Mouse (Mus musculus) CH12.LX (cell line): ENCODE data around the gene Gpr158. TPM values are rescaled to one million over a fixed set of nuclear protein-coding genes. Genes with fewer than 3 reads are reported as not detected.

Experiments
- DNase-seq: peaks from one replicate; pipeline ENCODE4 v3.0.0-alpha.2; 2013; ENCODE audit errors: extremely low read depth
- H3K27ac ChIP-seq: 2 replicates; pipeline ENCODE4 v1.5.1; 2012; ENCODE audit warnings: low read depth, mild to moderate bottlenecking, control low read depth, moderate library complexity; ENCODE audit not compliant: insufficient read depth
- H3K27me3 ChIP-seq: replicated peaks from 2 replicates; pipeline ENCODE3; 2012; ENCODE audit warnings: inconsistent platforms
- H3K36me3 ChIP-seq, 2 experiments: replicated peaks in 1 of 2; 2 replicates each; pipeline versions ENCODE3 to v1.6.1; 2012; ENCODE audit warnings: inconsistent platforms in 1 of 2, low read length in 1 of 2, mild to moderate bottlenecking in 1 of 2, mixed read lengths in 1 of 2, moderate library complexity in 1 of 2; ENCODE audit not compliant: control insufficient read depth in 1 of 2, insufficient read depth in 1 of 2
- H3K4me1 ChIP-seq, 2 experiments: 2 replicates each; pipeline ENCODE4 v1.6.1; 2012; ENCODE audit warnings: inconsistent platforms in 1 of 2, moderate library complexity in 1 of 2; ENCODE audit not compliant: insufficient read depth in 2 of 2, control insufficient read depth in 1 of 2
- H3K4me2 ChIP-seq: 2 replicates; pipeline ENCODE4 v1.6.1; 2012; ENCODE audit warnings: low read depth, mild to moderate bottlenecking, control low read depth; ENCODE audit not compliant: poor library complexity, insufficient read depth, severe bottlenecking
- H3K4me3 ChIP-seq, 3 experiments: fragments of 150-350 bp in 1 of 3; sonication (generic) in 1 of 3; replicated peaks in 1 of 3; 2 replicates each; pipeline versions ENCODE3 to v1.5.1; 2011 to 2012; ENCODE audit warnings: low read depth in 2 of 3, low read length in 2 of 3, mild to moderate bottlenecking in 2 of 3, moderate library complexity in 2 of 3, control low read depth in 1 of 3, improper control_type of control experiment in 1 of 3, inconsistent platforms in 1 of 3, mixed read lengths in 1 of 3; ENCODE audit not compliant: poor library complexity in 1 of 3
- H3K79me2 ChIP-seq: replicated peaks from 2 replicates; pipeline ENCODE4 v1.6.1; 2012; ENCODE audit warnings: mild to moderate bottlenecking, moderate library complexity; ENCODE audit not compliant: control insufficient read depth, poor library complexity, insufficient read depth, severe bottlenecking; ENCODE audit errors: extremely low read depth
- H3K9ac ChIP-seq: 2 replicates; pipeline ENCODE4 v1.6.1; 2012; ENCODE audit warnings: low read depth, mild to moderate bottlenecking, control low read depth, moderate library complexity; ENCODE audit not compliant: insufficient read depth
- H3K9me3 ChIP-seq: replicated peaks from 2 replicates; pipeline ENCODE3; 2012; ENCODE audit warnings: low read length, inconsistent platforms, mixed read lengths
- CHD2 ChIP-seq: IDR thresholded peaks from 2 replicates; pipeline ENCODE4 v1.6.1; 2011; ENCODE audit warnings: low read length, improper control_type of control experiment
- ELF1 ChIP-seq: IDR thresholded peaks from 2 replicates; pipeline ENCODE4 v1.6.1; 2014; ENCODE audit warnings: low read depth, mild to moderate bottlenecking, inconsistent platforms, low read length, improper control_type of control experiment
- HCFC1 ChIP-seq: IDR thresholded peaks from 2 replicates; pipeline ENCODE4 v1.6.1; 2012; ENCODE audit warnings: low read depth, mild to moderate bottlenecking, inconsistent platforms, low read length, improper control_type of control experiment
- IRF4 ChIP-seq: IDR thresholded peaks from 2 replicates; pipeline ENCODE4 v1.6.1; 2014; ENCODE audit warnings: low read depth, mild to moderate bottlenecking, inconsistent platforms, low read length, improper control_type of control experiment
- JUND ChIP-seq: conservative IDR thresholded peaks from 2 replicates; pipeline ENCODE4 v1.6.1; 2011; ENCODE audit warnings: low read depth, low read length, improper control_type of control experiment
- KAT2A ChIP-seq: IDR thresholded peaks from 2 replicates; pipeline ENCODE4 v1.6.1; 2012; ENCODE audit warnings: low read length, improper control_type of control experiment, inconsistent platforms; ENCODE audit not compliant: insufficient replicate concordance
- MAX ChIP-seq: IDR thresholded peaks from 2 replicates; pipeline ENCODE4 v1.6.1; 2011; ENCODE audit warnings: low read length, improper control_type of control experiment
- MEF2A ChIP-seq: IDR thresholded peaks from 2 replicates; pipeline ENCODE4 v1.6.1; 2014; ENCODE audit warnings: low read depth, mild to moderate bottlenecking, inconsistent platforms, low read length, improper control_type of control experiment, borderline replicate concordance
- MXI1 ChIP-seq: IDR thresholded peaks from 2 replicates; pipeline ENCODE4 v1.6.1; 2011; ENCODE audit warnings: mild to moderate bottlenecking, low read depth, low read length, improper control_type of control experiment
- USF2 ChIP-seq: conservative IDR thresholded peaks from 2 replicates; pipeline ENCODE4 v1.6.1; 2011; ENCODE audit warnings: low read depth, low read length, improper control_type of control experiment
- ZKSCAN1 ChIP-seq: IDR thresholded peaks from 2 replicates; pipeline ENCODE4 v1.6.1; 2012; ENCODE audit warnings: low read depth, inconsistent platforms, low read length, improper control_type of control experiment, borderline replicate concordance
- dilution Hi-C: fragments of 300-500 bp; cut with MboI; formaldehyde crosslinking; loops from 2 replicates; pipeline ENCODE4 v1.14.3; 2020; ENCODE audit warnings: low sequenced_read_pairs; ENCODE audit not compliant: extremely low pct_unique_long_range_greater_than_20kb, extremely low pct_ligation_motif_present
- in situ Hi-C: fragments of 300-500 bp; cut with MboI; formaldehyde crosslinking; loops from 3 replicates; pipeline ENCODE4 v1.14.3; 2019; ENCODE audit warnings: low sequenced_read_pairs, low pct_ligation_motif_present, low pct_unique_long_range_greater_than_20kb, mixed read lengths
- polyA plus RNA-seq: library from polyadenylated mRNA; unstranded; fragments of >175 nt; gene quantifications from 2 replicates; pipeline ENCODE4 v1.2.1, GENCODE M21; 2012; ENCODE audit warnings: low read depth; ENCODE audit not compliant: insufficient read length
- total RNA-seq, 2 experiments: library from RNA; depleted of rRNA; stranded (reverse); fragments of 300-350 nt in 1 of 2; fragments of >200 nt in 1 of 2; gene quantifications; 2 replicates each; pipeline ENCODE4 v1.2.3; 2012 to 2014

The Gpr158 gene
- total and polyA plus RNA-seq, 3 experiments, result not detected

- no peak for TF ChIP-seq JUND
- TF ChIP-seq ZKSCAN1, result no peak
- TF ChIP-seq MAX, result no peak
- no peak for TF ChIP-seq ELF1
- H3K36me3 ChIP-seq, result no peaks in the 10 kb centered on the region
- DNase-seq, result no peak
- in situ Hi-C loops, result no loop called here
- no peaks in the 10 kb centered on the region for H3K9me3 ChIP-seq
- no peak overlapping the region for H3K4me2 ChIP-seq
- dilution Hi-C loops, result no loop called here
- no peaks in the 10 kb centered on the region for H3K27me3 ChIP-seq
- no peaks in the 10 kb centered on the region for H3K4me1 ChIP-seq
- H3K27ac ChIP-seq, result no peak overlapping the region
- no peak overlapping the region for H3K4me3 ChIP-seq
- no peak overlapping the region for H3K9ac ChIP-seq
- no peaks in the 10 kb centered on the region for H3K79me2 ChIP-seq
These were observed 360.7 kb downstream of the Gpr158 start for GRCm38 (mm10) chr2:21728075-21728474.

- H3K27ac ChIP-seq, result no peak overlapping the region
- in situ Hi-C loops (no loop called here), dilution Hi-C loops (no loop called here)
- no peak overlapping the region for H3K4me3 ChIP-seq
- no peaks in the 10 kb centered on the region for H3K27me3 ChIP-seq
- TF ChIP-seq HCFC1 (no peak), MEF2A (no peak)
- H3K4me1 ChIP-seq, result no peaks in the 10 kb centered on the region
- H3K9ac ChIP-seq, result no peak overlapping the region
- DNase-seq, result no peak
- H3K79me2 ChIP-seq, result no peaks in the 10 kb centered on the region
- H3K9me3 ChIP-seq, result no peaks in the 10 kb centered on the region
- H3K4me2 ChIP-seq, result no peak overlapping the region
- no peaks in the 10 kb centered on the region for H3K36me3 ChIP-seq
These were observed 416.4 kb downstream of the Gpr158 start for GRCm38 (mm10) chr2:21783721-21784120.

- Histone ChIP-seq H3K4me1 (no peaks in the 10 kb centered on the region), H3K27ac (no peak overlapping the region), H3K4me2 (no peak overlapping the region), H3K9ac (no peak overlapping the region), H3K79me2 (no peaks in the 10 kb centered on the region), H3K4me3 (no peak overlapping the region), H3K27me3 (no peaks in the 10 kb centered on the region), H3K9me3 (no peaks in the 10 kb centered on the region), H3K36me3 (no peaks in the 10 kb centered on the region)
- dilution Hi-C loops (no loop called here), in situ Hi-C loops (no loop called here)
- TF ChIP-seq USF2 (no peak), KAT2A (no peak), MXI1 (no peak), JUND (no peak), IRF4 (no peak), CHD2 (no peak)
- no peak for DNase-seq
These were observed 425.8 kb downstream of the Gpr158 start for GRCm38 (mm10) chr2:21793156-21793555.
